Mouse (Mus musculus) ovary, postnatal 36 days (tissue): ENCODE data around the gene Carhsp1.
A peak's percentile ranks its signal among the peaks of the same experiment; 100 is the strongest.

ENCODE experiments used
- DNase-seq: peaks from one replicate; pipeline ENCODE4 v3.0.0; 2022; ENCODE audit warnings: low spot score, mixed read lengths

Gene Carhsp1

GRCm38 (mm10) chr16:8638131-8638530 is 33.8 kb downstream of the Carhsp1 start:
- DNase-seq: no peak

- DNase-seq: peak; percentile 81
Observed at GRCm38 (mm10) chr16:8637217-8638051, 34.5 kb downstream of the Carhsp1 start, which contains the start of the genes Pmm2 and Tmem186. Gene Pmm2 (plus strand): TSS chr16:8637674. Gene Tmem186 (minus strand): TSS chr16:8637712.

DNA sequence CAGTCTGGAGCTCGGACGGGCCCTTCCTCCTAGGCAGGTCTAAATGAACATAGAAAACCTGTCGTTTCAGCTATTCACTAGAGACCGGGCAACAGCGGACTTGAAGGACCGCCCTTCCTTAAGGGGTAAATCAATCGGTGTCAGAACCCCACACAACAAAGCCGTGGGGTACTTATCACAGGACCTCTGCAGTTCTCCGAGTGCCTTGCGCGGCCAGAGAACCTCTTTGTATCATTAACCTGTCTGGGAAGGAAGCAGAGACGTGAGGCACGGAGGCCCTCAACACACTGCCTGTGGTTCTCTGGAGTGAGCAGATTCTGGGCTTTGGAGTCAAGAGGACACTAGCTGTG is 35.1 kb downstream of the Carhsp1 start:
- no peak for DNase-seq

DNA sequence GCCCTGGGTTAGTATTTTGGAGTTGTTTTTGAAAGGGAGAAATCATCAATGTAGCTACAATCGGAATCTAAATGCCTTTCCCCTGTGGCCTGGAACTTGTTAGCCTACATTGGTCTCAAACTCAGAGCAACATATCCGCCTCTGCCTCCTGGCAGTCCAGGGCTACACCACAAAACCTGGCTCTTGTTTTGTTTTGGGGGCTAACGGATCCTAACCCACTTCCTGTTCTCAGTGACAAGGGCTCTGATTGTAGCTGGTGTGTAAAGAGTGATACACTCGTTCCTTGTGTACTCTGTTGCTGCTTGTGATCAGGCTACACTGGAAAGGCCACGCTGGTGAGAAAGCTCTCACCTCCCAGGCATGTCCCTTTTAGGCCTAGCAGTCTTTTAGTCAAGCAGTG is 40.5 kb downstream of the Carhsp1 start:
- DNase-seq: no peak

DNA sequence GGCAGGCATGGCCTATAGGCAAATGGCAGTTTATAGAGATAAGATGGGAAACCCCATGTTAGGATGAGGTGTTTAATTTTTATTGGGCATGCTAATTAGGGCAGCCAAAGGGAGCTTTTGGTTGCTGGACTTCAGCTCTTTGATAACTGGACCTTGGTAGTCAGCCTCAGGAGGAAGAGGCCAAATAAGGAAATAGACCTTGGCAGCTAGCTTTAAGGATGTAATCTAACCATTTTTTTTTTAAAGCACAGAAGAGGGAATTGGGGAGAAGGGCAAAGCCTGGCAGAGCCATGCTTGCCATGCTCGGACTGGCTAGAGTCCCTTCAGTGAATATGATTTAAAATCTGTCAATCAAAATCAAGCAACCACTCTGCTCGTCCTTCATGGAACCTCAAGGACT is 41.5 kb downstream of the Carhsp1 start:
- DNase-seq: no peak

- no peak for DNase-seq
Observed at GRCm38 (mm10) chr16:8620315-8621115, 51.4 kb downstream of the Carhsp1 start.

- no peak for DNase-seq
Observed at GRCm38 (mm10) chr16:8619659-8620314, 52.2 kb downstream of the Carhsp1 start.

GRCm38 (mm10) chr16:8613447-8613846 is 58.5 kb downstream of the Carhsp1 start:
- DNase-seq: no peak

DNA sequence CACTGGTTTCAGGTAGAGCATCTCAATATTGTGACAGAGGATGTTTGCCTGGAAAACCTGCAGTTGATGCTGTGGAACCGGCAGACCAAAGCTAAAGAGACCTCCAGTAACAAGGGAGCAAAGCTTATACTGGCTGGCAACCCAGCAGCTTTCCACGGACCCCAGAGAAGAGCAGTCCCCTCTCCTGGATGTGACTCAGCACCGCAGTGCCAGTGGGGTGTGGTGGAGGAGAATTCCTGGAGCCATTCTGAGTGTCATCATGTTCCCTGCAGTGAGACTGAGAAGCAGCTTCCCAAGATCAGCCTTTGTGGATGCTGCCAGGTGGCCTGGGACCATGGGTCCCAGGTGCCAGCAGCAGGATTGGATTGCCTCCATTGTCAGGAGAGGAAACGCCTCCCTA is 58.9 kb downstream of the Carhsp1 start:
- DNase-seq: no peak

DNA sequence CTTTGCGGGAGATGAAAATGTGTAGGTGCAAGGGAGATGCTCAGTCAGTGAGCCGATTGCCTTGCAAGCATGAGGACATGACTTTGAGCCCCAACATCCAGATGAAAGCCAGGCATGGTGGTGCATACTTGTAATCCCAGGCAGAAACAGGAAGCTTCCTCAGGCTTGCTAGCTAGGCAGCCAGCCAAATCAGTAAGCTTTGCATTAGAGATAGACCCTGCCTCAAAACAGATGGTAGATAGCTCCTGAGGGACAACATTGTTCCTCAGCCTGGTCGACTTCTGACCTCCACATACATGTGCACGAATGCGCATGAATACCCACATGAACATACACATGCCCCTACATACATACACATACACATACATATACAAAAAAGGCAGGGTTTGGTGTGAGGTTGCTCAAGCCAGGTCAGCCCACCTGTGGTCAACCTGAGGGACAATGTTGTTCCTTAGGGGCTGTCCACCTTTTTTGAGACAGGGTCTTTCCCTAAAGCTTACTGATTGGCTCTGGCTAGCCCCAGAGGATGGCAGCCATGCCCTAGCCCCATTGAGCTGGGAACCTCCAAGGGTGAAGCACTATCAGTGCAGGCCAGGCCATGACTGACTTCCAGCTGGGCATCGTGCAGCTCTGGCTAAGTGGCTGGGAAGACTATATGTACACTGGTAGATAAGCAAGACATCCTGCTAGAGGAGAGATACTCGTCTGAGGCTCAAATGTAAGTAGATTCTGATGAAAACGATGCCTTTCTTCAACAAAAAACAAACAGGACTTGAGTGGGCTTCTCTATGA is 59.5 kb downstream of the Carhsp1 start:
- DNase-seq: no peak

- DNase-seq: no peak
Observed at GRCm38 (mm10) chr16:8610397-8610796, 61.6 kb downstream of the Carhsp1 start.
